Mouse (Mus musculus): ENCODE data around the gene Abca5. TPM values are rescaled to one million over a fixed set of nuclear protein-coding genes. Genes with fewer than 3 reads are reported as not detected.

Abca5 gene
- polyA plus RNA-seq (2014; fragmentation: Nextera tagmentation; extraction: Ambion mirVana), result 3.2 and 4.9 TPM in 2 replicates

DNA sequence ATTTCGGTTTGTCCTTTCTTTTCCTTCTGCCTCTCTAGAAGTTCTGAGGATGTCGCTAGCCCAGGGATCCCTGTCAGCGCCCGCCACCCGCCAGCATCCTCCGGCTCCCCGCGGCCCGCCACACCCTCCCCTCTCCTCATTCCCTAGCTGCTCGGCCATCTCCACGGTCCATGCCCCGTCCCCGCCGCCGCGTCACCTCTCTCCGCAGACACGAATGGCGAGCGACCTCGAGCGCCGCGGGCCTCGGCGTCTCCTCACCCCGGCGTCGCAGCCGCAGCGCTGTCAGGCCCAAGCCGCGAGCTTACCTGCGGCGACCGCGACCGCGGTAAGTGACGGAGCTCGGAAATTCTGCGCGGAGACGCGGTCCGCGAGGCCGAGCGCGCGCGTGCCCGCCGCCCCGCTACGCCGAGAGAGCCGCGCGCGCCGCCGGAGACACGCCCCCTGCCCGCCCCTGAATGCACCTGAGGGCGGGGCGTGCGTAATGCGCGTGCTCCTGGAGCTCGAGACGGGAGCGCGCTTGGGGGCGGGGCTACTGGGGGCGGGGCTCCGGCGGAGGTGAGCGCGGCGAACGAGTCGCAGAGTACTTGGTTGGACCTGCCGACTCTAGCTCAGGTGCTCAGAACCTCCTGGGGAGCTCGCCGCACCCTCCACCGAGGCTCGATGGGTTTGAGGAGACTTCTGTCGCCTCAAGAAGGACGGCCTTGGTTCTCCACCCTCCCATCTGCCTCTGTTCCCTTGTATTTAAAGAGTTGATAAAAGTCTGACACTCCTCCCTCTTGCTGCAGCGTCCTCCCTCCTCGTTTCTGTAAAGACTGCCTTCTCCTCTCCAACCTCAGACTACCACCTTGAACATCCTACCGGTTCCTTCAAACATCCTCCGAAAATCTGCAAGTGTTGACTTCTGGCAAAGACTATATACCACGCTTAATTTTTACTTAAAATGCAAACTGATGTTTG lies at the start of gene Abca5:
Gene Abca5 (minus strand): TSS at position 428 of the 957 bp plus-strand sequence.
- Histone ChIP-seq H3K4me2 (ENCODE audit: low read depth, severe bottlenecking) (peak within 1 kb of the TSS; percentile 89), H3K36me3 (ENCODE audit: control insufficient read depth, insufficient read depth, low read length) (no peaks in the 10 kb centered on the region), H3K4me3 (ENCODE audit: low read depth, low read length) (peak within 1 kb of the TSS; percentile 76), H3K9ac (ENCODE audit: low read length) (peak within 1 kb of the TSS; percentile 62), H3K4me1 (ENCODE audit: control insufficient read depth, insufficient read depth, low read length) (no peaks in the 10 kb centered on the region), H3K27me3 (ENCODE audit: control insufficient read depth, insufficient read depth, low read length) (no peaks in the 10 kb centered on the region), H3K9me3 (ENCODE audit: control insufficient read depth, low read length) (no peaks in the 10 kb centered on the region), H3K27ac (replicated peaks; ENCODE audit: low read depth, low read length) (no peak within 1 kb of the TSS)
- ATAC-seq (ENCODE audit: insufficient number of reproducible peaks, low FRiP score, low TSS enrichment, low read depth) (peak; percentile 86), DNase-seq (ENCODE audit: low spot score) (peak; percentile 93)
- under 1% methylated on average over 92 of the region's 95 CpGs for WGBS

GRCm38 (mm10) chr11:110385487-110385886 lies 48.0 kb upstream of the Abca5 start:
- Histone ChIP-seq H3K9me3 (ENCODE audit: control insufficient read depth, low read length) (no peaks in the 10 kb centered on the region), H3K27ac (replicated peaks; ENCODE audit: low read depth, low read length) (no peak overlapping the region), H3K36me3 (ENCODE audit: control insufficient read depth, insufficient read depth, low read length) (no peaks in the 10 kb centered on the region), H3K4me2 (ENCODE audit: low read depth, severe bottlenecking) (no peak overlapping the region), H3K9ac (ENCODE audit: low read length) (no peak overlapping the region), H3K27me3 (ENCODE audit: control insufficient read depth, insufficient read depth, low read length) (no peaks in the 10 kb centered on the region), H3K4me1 (ENCODE audit: control insufficient read depth, insufficient read depth, low read length) (no peaks in the 10 kb centered on the region), H3K4me3 (ENCODE audit: low read depth, low read length) (no peak overlapping the region)
- WGBS, result 83% methylated on average over 2 of the region's 2 CpGs
- no peak for ATAC-seq (ENCODE audit: insufficient number of reproducible peaks, low FRiP score, low TSS enrichment, low read depth)
- DNase-seq (ENCODE audit: low spot score), result no peak

GRCm38 (mm10) chr11:110380310-110380668 lies 42.8 kb upstream of the Abca5 start:
- no peaks in the 10 kb centered on the region for H3K9me3 ChIP-seq (ENCODE audit: control insufficient read depth, low read length)
- DNase-seq (ENCODE audit: low spot score) (no peak), ATAC-seq (ENCODE audit: insufficient number of reproducible peaks, low FRiP score, low TSS enrichment, low read depth) (no peak)
- WGBS, result 26% methylated on average over 15 of the region's 15 CpGs
- peaks cover 7% of the 10 kb centered on the region for H3K4me1 ChIP-seq (ENCODE audit: control insufficient read depth, insufficient read depth, low read length)
- peak overlapping the region; percentile 77 for H3K4me2 ChIP-seq (ENCODE audit: low read depth, severe bottlenecking)
- H3K36me3 ChIP-seq (ENCODE audit: control insufficient read depth, insufficient read depth, low read length), result no peaks in the 10 kb centered on the region
- H3K27me3 ChIP-seq (ENCODE audit: control insufficient read depth, insufficient read depth, low read length), result no peaks in the 10 kb centered on the region
- no peak overlapping the region; the same call in 1 of the 2 replicates for H3K27ac ChIP-seq (replicated peaks; ENCODE audit: low read depth, low read length)
- peak overlapping the region; percentile 62; the same call in 1 of the 2 replicates for H3K9ac ChIP-seq (ENCODE audit: low read length)
- H3K4me3 ChIP-seq (ENCODE audit: low read depth, low read length), result peak overlapping the region; percentile 27

GRCm38 (mm10) chr11:110379661-110380309 lies 42.3 kb upstream of the Abca5 start:
- H3K27ac ChIP-seq (replicated peaks; ENCODE audit: low read depth, low read length), result peak overlapping the region; percentile 47; the same call in 1 of the 2 replicates
- WGBS, result 8% methylated on average over 20 of the region's 20 CpGs
- DNase-seq (ENCODE audit: low spot score), result peak; percentile 73
- peak overlapping the region; percentile 77 for H3K4me2 ChIP-seq (ENCODE audit: low read depth, severe bottlenecking)
- H3K9ac ChIP-seq (ENCODE audit: low read length), result peak overlapping the region; percentile 62
- peaks cover 7% of the 10 kb centered on the region for H3K4me1 ChIP-seq (ENCODE audit: control insufficient read depth, insufficient read depth, low read length)
- H3K9me3 ChIP-seq (ENCODE audit: control insufficient read depth, low read length), result no peaks in the 10 kb centered on the region
- H3K27me3 ChIP-seq (ENCODE audit: control insufficient read depth, insufficient read depth, low read length), result no peaks in the 10 kb centered on the region
- ATAC-seq (ENCODE audit: insufficient number of reproducible peaks, low FRiP score, low TSS enrichment, low read depth), result peak; percentile 79
- no peaks in the 10 kb centered on the region for H3K36me3 ChIP-seq (ENCODE audit: control insufficient read depth, insufficient read depth, low read length)
- peak overlapping the region; percentile 27 for H3K4me3 ChIP-seq (ENCODE audit: low read depth, low read length)

DNA sequence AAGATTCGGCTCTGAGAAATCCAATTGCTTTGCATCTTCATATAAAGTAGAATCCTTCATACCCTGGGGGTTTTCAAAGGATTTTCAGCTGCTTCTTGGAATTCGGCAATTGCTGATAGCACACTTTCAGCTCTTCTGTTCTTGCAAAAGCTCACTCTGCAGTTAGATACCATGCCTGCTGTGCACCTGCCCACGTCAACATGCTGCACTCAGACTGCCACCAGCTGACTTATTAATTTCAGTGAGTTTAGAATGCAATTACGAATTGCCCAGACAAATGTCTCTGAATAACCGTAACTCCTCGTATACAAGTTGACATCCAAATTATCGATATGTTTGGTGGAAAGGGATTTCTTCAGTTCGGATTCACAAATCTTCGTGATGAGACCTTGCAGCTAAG lies 36.5 kb upstream of the Abca5 start:
- Histone ChIP-seq H3K9me3 (ENCODE audit: control insufficient read depth, low read length) (no peaks in the 10 kb centered on the region), H3K4me1 (ENCODE audit: control insufficient read depth, insufficient read depth, low read length) (peaks cover 5% of the 10 kb centered on the region), H3K9ac (ENCODE audit: low read length) (no peak overlapping the region), H3K4me3 (ENCODE audit: low read depth, low read length) (no peak overlapping the region), H3K27me3 (ENCODE audit: control insufficient read depth, insufficient read depth, low read length) (no peaks in the 10 kb centered on the region), H3K36me3 (ENCODE audit: control insufficient read depth, insufficient read depth, low read length) (no peaks in the 10 kb centered on the region), H3K27ac (replicated peaks; ENCODE audit: low read depth, low read length) (no peak overlapping the region), H3K4me2 (ENCODE audit: low read depth, severe bottlenecking) (no peak overlapping the region)
- ATAC-seq (ENCODE audit: insufficient number of reproducible peaks, low FRiP score, low TSS enrichment, low read depth) (no peak), DNase-seq (ENCODE audit: low spot score) (no peak)
- 88% methylated on average over 9 of the region's 9 CpGs for WGBS

GRCm38 (mm10) chr11:110372266-110372954 lies 34.9 kb upstream of the Abca5 start:
- H3K36me3 ChIP-seq (ENCODE audit: control insufficient read depth, insufficient read depth, low read length), result no peaks in the 10 kb centered on the region
- H3K9ac ChIP-seq (ENCODE audit: low read length), result no peak overlapping the region
- no peak for DNase-seq (ENCODE audit: low spot score)
- ATAC-seq (ENCODE audit: insufficient number of reproducible peaks, low FRiP score, low TSS enrichment, low read depth), result no peak
- 89% methylated on average over 14 of the region's 15 CpGs for WGBS
- H3K4me1 ChIP-seq (ENCODE audit: control insufficient read depth, insufficient read depth, low read length), result peaks cover 5% of the 10 kb centered on the region
- H3K4me2 ChIP-seq (ENCODE audit: low read depth, severe bottlenecking), result no peak overlapping the region
- H3K4me3 ChIP-seq (ENCODE audit: low read depth, low read length), result no peak overlapping the region
- H3K27me3 ChIP-seq (ENCODE audit: control insufficient read depth, insufficient read depth, low read length), result no peaks in the 10 kb centered on the region
- H3K9me3 ChIP-seq (ENCODE audit: control insufficient read depth, low read length), result no peaks in the 10 kb centered on the region
- H3K27ac ChIP-seq (replicated peaks; ENCODE audit: low read depth, low read length), result no peak overlapping the region

- 60% methylated on average over 8 of the region's 8 CpGs for WGBS
- no peak overlapping the region for H3K4me3 ChIP-seq (ENCODE audit: low read depth, low read length)
- peaks cover 5% of the 10 kb centered on the region for H3K4me1 ChIP-seq (ENCODE audit: control insufficient read depth, insufficient read depth, low read length)
- DNase-seq (ENCODE audit: low spot score) (no peak), ATAC-seq (ENCODE audit: insufficient number of reproducible peaks, low FRiP score, low TSS enrichment, low read depth) (no peak)
- no peaks in the 10 kb centered on the region for H3K27me3 ChIP-seq (ENCODE audit: control insufficient read depth, insufficient read depth, low read length)
- H3K9ac ChIP-seq (ENCODE audit: low read length), result no peak overlapping the region
- no peaks in the 10 kb centered on the region for H3K9me3 ChIP-seq (ENCODE audit: control insufficient read depth, low read length)
- no peak overlapping the region for H3K27ac ChIP-seq (replicated peaks; ENCODE audit: low read depth, low read length)
- no peaks in the 10 kb centered on the region for H3K36me3 ChIP-seq (ENCODE audit: control insufficient read depth, insufficient read depth, low read length)
- H3K4me2 ChIP-seq (ENCODE audit: low read depth, severe bottlenecking), result no peak overlapping the region
Measured at GRCm38 (mm10) chr11:110371827-110372226, 34.3 kb upstream of the Abca5 start.

All from limb, embryonic 11.5 days (tissue).